Mouse (Mus musculus) midbrain, embryonic 12.5 days (tissue): ENCODE results near the gene Olfr596. TPM values are rescaled to one million over a fixed set of nuclear protein-coding genes. Genes with fewer than 3 reads are reported as not detected.
"Not testable (repeated sequence)": the region's sequence is repeated elsewhere in the genome, so short reads cannot be mapped to it uniquely, and the experiment has no call there.

Source experiments
- ATAC-seq: fragments of 200-750 bp; cut with Nextera tagmentation; 2 replicates; pipeline ENCODE4 v1.8.0; 2017; ENCODE audit warnings: low read depth, moderate TSS enrichment, moderate library complexity; ENCODE audit not compliant: low FRiP score
- H3K27ac ChIP-seq: fragments of 300-500 bp; sonication (generic); replicated peaks from 2 replicates; pipeline ENCODE4 v1.5.1; 2016; ENCODE audit warnings: mild to moderate bottlenecking
- H3K27me3 ChIP-seq: fragments of 300-500 bp; sonication (generic); 2 replicates; pipeline ENCODE4 v1.6.1; 2016; ENCODE audit warnings: mild to moderate bottlenecking
- H3K36me3 ChIP-seq: fragments of 300-500 bp; sonication (generic); 2 replicates; pipeline ENCODE4 v1.6.1; 2016
- H3K4me1 ChIP-seq: fragments of 300-500 bp; sonication (generic); 2 replicates; pipeline ENCODE4 v1.6.1; 2016
- H3K4me2 ChIP-seq: fragments of 300-500 bp; sonication (generic); replicated peaks from 2 replicates; pipeline ENCODE4 v1.6.1; 2016; ENCODE audit warnings: mild to moderate bottlenecking, moderate library complexity
- H3K4me3 ChIP-seq: fragments of 300-500 bp; sonication (generic); 2 replicates; pipeline ENCODE4 v1.5.1; 2016; ENCODE audit warnings: mild to moderate bottlenecking
- H3K9ac ChIP-seq: fragments of 300-500 bp; sonication (generic); replicated peaks from 2 replicates; pipeline ENCODE4 v1.6.1; 2016; ENCODE audit warnings: mild to moderate bottlenecking, moderate library complexity
- H3K9me3 ChIP-seq: fragments of 300-500 bp; sonication (generic); 2 replicates; pipeline ENCODE4 v1.6.1; 2016; ENCODE audit warnings: mild to moderate bottlenecking
- WGBS: fragments of 180-500 bp; shearing (Covaris S2); methylation state at CpG from one replicate; pipeline ENCODE4 v1.1.7; 2016; 5-methylcytosine and 5-hydroxymethylcytosine counted together
- microRNA-seq: library from miRNA; unstranded; fragments of <30 nt; microRNA quantifications from one replicate; pipeline ENCODE4, GENCODE M21; 2017
- polyA plus RNA-seq: library from polyadenylated mRNA; unstranded; fragments of >200 nt; fragmentation: Nextera tagmentation; extraction: Ambion mirVana; gene quantifications from 2 replicates; pipeline ENCODE4 v1.2.1, GENCODE M21; 2016

Olfr596 gene
- not detected in 2 replicates for polyA plus RNA-seq

- not testable (repeated sequence) for H3K9ac ChIP-seq, H3K9me3 ChIP-seq, H3K27ac ChIP-seq, H3K36me3 ChIP-seq, H3K4me1 ChIP-seq, H3K4me3 ChIP-seq, H3K4me2 ChIP-seq, ATAC-seq, H3K27me3 ChIP-seq
- WGBS: 94% methylated on average over 2 of the region's 2 CpGs
Measured at GRCm38 (mm10) chr7:103305348-103305747, at the start of gene Olfr596. Gene Olfr596, plus strand, starts transcription at chr7:103305648.

GRCm38 (mm10) chr7:103316015-103316414 is 10.6 kb downstream of the Olfr596 start, which contains the start of gene Olfr597:
Gene Olfr597, plus strand, starts transcription at chr7:103316315.
- not testable (repeated sequence) for H3K4me2 ChIP-seq, H3K27me3 ChIP-seq, H3K27ac ChIP-seq, H3K9me3 ChIP-seq, H3K9ac ChIP-seq, H3K4me1 ChIP-seq, ATAC-seq, H3K4me3 ChIP-seq, H3K36me3 ChIP-seq
- 92% methylated on average over 2 of the region's 2 CpGs for WGBS

- no peak within 1 kb of the TSS for H3K4me2 ChIP-seq
- no peak within 1 kb of the TSS for H3K9ac ChIP-seq
- no peak within 1 kb of the TSS for H3K27ac ChIP-seq
- H3K9me3 ChIP-seq: no peaks in the 10 kb centered on the region
- no peaks in the 10 kb centered on the region for H3K4me1 ChIP-seq
- no peaks in the 10 kb centered on the region for H3K27me3 ChIP-seq
- no peaks in the 10 kb centered on the region for H3K36me3 ChIP-seq
- ATAC-seq: no peak
- no peak within 1 kb of the TSS for H3K4me3 ChIP-seq
Measured at GRCm38 (mm10) chr7:103323268-103323667, 17.8 kb downstream of the Olfr596 start, which contains the start of gene Olfr598. Gene Olfr598, plus strand, starts transcription at chr7:103323568.

GRCm38 (mm10) chr7:103335617-103336016 is 30.2 kb downstream of the Olfr596 start, which contains the start of gene Olfr599:
Gene Olfr599, plus strand, starts transcription at chr7:103335917.
- H3K9me3 ChIP-seq: no peaks in the 10 kb centered on the region
- H3K9ac ChIP-seq: no peak within 1 kb of the TSS
- no peak for ATAC-seq
- no peaks in the 10 kb centered on the region for H3K4me1 ChIP-seq
- H3K27ac ChIP-seq: no peak within 1 kb of the TSS
- no peaks in the 10 kb centered on the region for H3K36me3 ChIP-seq
- H3K4me3 ChIP-seq: no peak within 1 kb of the TSS
- 92% methylated on average over 1 of the region's 1 CpGs for WGBS
- H3K4me2 ChIP-seq: no peak within 1 kb of the TSS
- no peaks in the 10 kb centered on the region for H3K27me3 ChIP-seq

GRCm38 (mm10) chr7:103349569-103349968 is 44.1 kb downstream of the Olfr596 start, which contains the start of gene Olfr600:
Gene Olfr600, minus strand, starts transcription at chr7:103349669.
- H3K4me1 ChIP-seq: no peaks in the 10 kb centered on the region
- no peak for ATAC-seq

More at GRCm38 (mm10) chr7:103349569-103349968, 44.1 kb downstream of the Olfr596 start, which contains the start of gene Olfr600:
- no peak within 1 kb of the TSS for H3K27ac ChIP-seq
- H3K27me3 ChIP-seq: no peaks in the 10 kb centered on the region
- no peak within 1 kb of the TSS for H3K9ac ChIP-seq
- no peak within 1 kb of the TSS for H3K4me3 ChIP-seq
- H3K36me3 ChIP-seq: no peaks in the 10 kb centered on the region
- no peaks in the 10 kb centered on the region for H3K9me3 ChIP-seq
- H3K4me2 ChIP-seq: no peak within 1 kb of the TSS

Small RNA genes lying within 50 kb of the gene (microRNA-seq; reads per million reads assigned to microRNA genes)
- gene Gm23550 (not detected), gene Gm25171 (not detected)

Other genes starting within 250 kb of the Olfr596 start
- not detected in 2 replicates for gene Olfr584, start 223.8 kb upstream of the Olfr596 start, polyA plus RNA-seq
- gene Olfr585, start 207.9 kb upstream of the Olfr596 start, polyA plus RNA-seq: not detected in 2 replicates
- not detected in 2 replicates for gene Olfr586, start 180.0 kb upstream of the Olfr596 start, polyA plus RNA-seq
- gene Olfr588-ps1, start 164.8 kb upstream of the Olfr596 start, polyA plus RNA-seq: not detected in 2 replicates
- gene Olfr589, start 149.3 kb upstream of the Olfr596 start, polyA plus RNA-seq: not detected in 2 replicates
- not detected in 2 replicates for gene Olfr591, start 127.3 kb upstream of the Olfr596 start, polyA plus RNA-seq
- gene Olfr592, start 120.8 kb upstream of the Olfr596 start, polyA plus RNA-seq: not detected in 2 replicates
- not detected in 2 replicates for gene Olfr593, start 93.8 kb upstream of the Olfr596 start, polyA plus RNA-seq
- not detected in 2 replicates for gene Olfr594, start 88.7 kb upstream of the Olfr596 start, polyA plus RNA-seq
- gene Usp17ld, start 53.1 kb upstream of the Olfr596 start, polyA plus RNA-seq: not detected in 2 replicates
- gene Olfr597, start 10.7 kb downstream of the Olfr596 start, polyA plus RNA-seq: not detected in 2 replicates
- gene Olfr598, start 17.9 kb downstream of the Olfr596 start, polyA plus RNA-seq: not detected in 2 replicates
- gene Olfr599, start 30.3 kb downstream of the Olfr596 start, polyA plus RNA-seq: not detected in 2 replicates
- not detected in 2 replicates for gene Olfr600, start 44.0 kb downstream of the Olfr596 start, polyA plus RNA-seq
- not detected in 2 replicates for gene Olfr601, start 57.0 kb downstream of the Olfr596 start, polyA plus RNA-seq
- gene Olfr603, start 80.5 kb downstream of the Olfr596 start, polyA plus RNA-seq: not detected in 2 replicates
- gene Usp17lc, start 109.4 kb downstream of the Olfr596 start, polyA plus RNA-seq: not detected in 2 replicates
- gene Olfr605, start 139.8 kb downstream of the Olfr596 start, polyA plus RNA-seq: not detected in 2 replicates
- not detected in 2 replicates for gene Olfr606, start 143.4 kb downstream of the Olfr596 start, polyA plus RNA-seq
- gene Olfr607, start 158.5 kb downstream of the Olfr596 start, polyA plus RNA-seq: not detected in 2 replicates
- gene Olfr608, start 164.2 kb downstream of the Olfr596 start, polyA plus RNA-seq: not detected in 2 replicates
- gene Olfr609, start 192.4 kb downstream of the Olfr596 start, polyA plus RNA-seq: not detected in 2 replicates
- not detected in 2 replicates for gene Olfr610, start 206.5 kb downstream of the Olfr596 start, polyA plus RNA-seq
- not detected in 2 replicates for gene Olfr611, start 215.2 kb downstream of the Olfr596 start, polyA plus RNA-seq
- gene Olfr612, start 237.1 kb downstream of the Olfr596 start, polyA plus RNA-seq: not detected in 2 replicates
- not detected in 2 replicates for gene Olfr613, start 242.4 kb downstream of the Olfr596 start, polyA plus RNA-seq